Mouse (Mus musculus): Measurements from ENCODE around the gene Adam12. TPM values are rescaled to one million over a fixed set of nuclear protein-coding genes. Genes with fewer than 3 reads are reported as not detected.

Adam12 gene
- total RNA-seq, 1 experiment = 3.9 TPM

- DNase-seq (ENCODE audit: low read depth, low spot score) = no peak
- in situ Hi-C loops (cut with MboI; ENCODE audit: low sequenced_read_pairs in 2 of 2, unreplicated experiment in 2 of 2) = no loop called here
- H3K9me3 ChIP-seq (ENCODE audit: control insufficient read depth, insufficient read depth, low read depth, low read length) = no peaks in the 10 kb centered on the region
Measured at GRCm38 (mm10) chr7:134246624-134247023, 14.7 kb upstream of the Adam12 start.

GRCm38 (mm10) chr7:134242773-134243172 lies 10.8 kb upstream of the Adam12 start:
- no peak overlapping the region for H3K4me3 ChIP-seq (ENCODE audit: insufficient read depth in 1 of 2, low read depth in 1 of 2, low read length in 2 of 2, poor library complexity in 1 of 2, severe bottlenecking in 1 of 2)
- H3K27ac ChIP-seq (ENCODE audit: insufficient read depth, low read depth, low read length, poor library complexity, severe bottlenecking) = no peak overlapping the region
- H3K36me3 ChIP-seq (ENCODE audit: control insufficient read depth, insufficient read depth, low read length, poor library complexity, severe bottlenecking) = no peaks in the 10 kb centered on the region
- no peak overlapping the region for H3K9ac ChIP-seq (ENCODE audit: insufficient read depth, low read depth, low read length, poor library complexity, severe bottlenecking)
- H3K4me1 ChIP-seq (ENCODE audit: control insufficient read depth in 2 of 2, insufficient read depth in 2 of 2, low read length in 2 of 2, poor library complexity in 1 of 2) = peaks cover 0 to 3% of the 10 kb centered on the region in 2 experiments; a peak in 2 of 4 replicates
- in situ Hi-C loops (cut with MboI; ENCODE audit: low sequenced_read_pairs in 2 of 2, unreplicated experiment in 2 of 2) = no loop called here
- no peak for TF ChIP-seq ZNF384 (IDR thresholded peaks at IDR 0.05; ENCODE audit: low read depth, low read length)
- TF ChIP-seq ZC3H11A (IDR thresholded peaks at IDR 0.05; ENCODE audit: borderline replicate concordance, low read depth, low read length) = no peak
- TF ChIP-seq HCFC1 (IDR thresholded peaks at IDR 0.05; ENCODE audit: borderline replicate concordance, insufficient read depth, low read length) = no peak
- TF ChIP-seq MAFK (IDR thresholded peaks at IDR 0.05; ENCODE audit: insufficient read depth, low read depth, low read length) = no peak
- no peak for TF ChIP-seq CHD2 (IDR thresholded peaks at IDR 0.05; ENCODE audit: low read depth, low read length)
- H3K9me3 ChIP-seq (ENCODE audit: control insufficient read depth, insufficient read depth, low read depth, low read length) = no peaks in the 10 kb centered on the region
- no peak for DNase-seq (ENCODE audit: low read depth, low spot score)

More at GRCm38 (mm10) chr7:134246624-134247023, 14.7 kb upstream of the Adam12 start:
- TF ChIP-seq ZC3H11A (IDR thresholded peaks at IDR 0.05; ENCODE audit: borderline replicate concordance, low read depth, low read length) = no peak
- no peak for TF ChIP-seq HCFC1 (IDR thresholded peaks at IDR 0.05; ENCODE audit: borderline replicate concordance, insufficient read depth, low read length)
- no peak overlapping the region for H3K9ac ChIP-seq (ENCODE audit: insufficient read depth, low read depth, low read length, poor library complexity, severe bottlenecking)
- peaks cover 0 to 3% of the 10 kb centered on the region in 2 experiments; a peak in 2 of 4 replicates for H3K4me1 ChIP-seq (ENCODE audit: control insufficient read depth in 2 of 2, insufficient read depth in 2 of 2, low read length in 2 of 2, poor library complexity in 1 of 2)
- no peak overlapping the region for H3K27ac ChIP-seq (ENCODE audit: insufficient read depth, low read depth, low read length, poor library complexity, severe bottlenecking)
- no peak overlapping the region for H3K4me3 ChIP-seq (ENCODE audit: insufficient read depth in 1 of 2, low read depth in 1 of 2, low read length in 2 of 2, poor library complexity in 1 of 2, severe bottlenecking in 1 of 2)
- H3K36me3 ChIP-seq (ENCODE audit: control insufficient read depth, insufficient read depth, low read length, poor library complexity, severe bottlenecking) = no peaks in the 10 kb centered on the region

- Histone ChIP-seq H3K4me3 (ENCODE audit: insufficient read depth in 1 of 2, low read depth in 1 of 2, low read length in 2 of 2, poor library complexity in 1 of 2, severe bottlenecking in 1 of 2) (no peak overlapping the region), H3K36me3 (ENCODE audit: control insufficient read depth, insufficient read depth, low read length, poor library complexity, severe bottlenecking) (no peaks in the 10 kb centered on the region), H3K27ac (ENCODE audit: insufficient read depth, low read depth, low read length, poor library complexity, severe bottlenecking) (no peak overlapping the region), H3K9ac (ENCODE audit: insufficient read depth, low read depth, low read length, poor library complexity, severe bottlenecking) (no peak overlapping the region), H3K9me3 (ENCODE audit: control insufficient read depth, insufficient read depth, low read depth, low read length) (no peaks in the 10 kb centered on the region), H3K4me1 (ENCODE audit: control insufficient read depth in 2 of 2, insufficient read depth in 2 of 2, low read length in 2 of 2, poor library complexity in 1 of 2) (no peaks in the 10 kb centered on the region)
- no peak for TF ChIP-seq CHD2 (IDR thresholded peaks at IDR 0.05; ENCODE audit: low read depth, low read length)
- TF ChIP-seq ZC3H11A (IDR thresholded peaks at IDR 0.05; ENCODE audit: borderline replicate concordance, low read depth, low read length) = no peak
- no peak for TF ChIP-seq HCFC1 (IDR thresholded peaks at IDR 0.05; ENCODE audit: borderline replicate concordance, insufficient read depth, low read length)
- TF ChIP-seq ZNF384 (IDR thresholded peaks at IDR 0.05; ENCODE audit: low read depth, low read length) = no peak
- no peak for TF ChIP-seq MAFK (IDR thresholded peaks at IDR 0.05; ENCODE audit: insufficient read depth, low read depth, low read length)
- no peak for DNase-seq (ENCODE audit: low read depth, low spot score)
- in situ Hi-C loops (cut with MboI; ENCODE audit: low sequenced_read_pairs in 2 of 2, unreplicated experiment in 2 of 2) = no loop called here
Measured at GRCm38 (mm10) chr7:134241212-134241611, 9.3 kb upstream of the Adam12 start.

GRCm38 (mm10) chr7:134240579-134240978 lies 8.6 kb upstream of the Adam12 start:
- no peak for DNase-seq (ENCODE audit: low read depth, low spot score)
- no peaks in the 10 kb centered on the region for H3K36me3 ChIP-seq (ENCODE audit: control insufficient read depth, insufficient read depth, low read length, poor library complexity, severe bottlenecking)
- H3K9ac ChIP-seq (ENCODE audit: insufficient read depth, low read depth, low read length, poor library complexity, severe bottlenecking) = no peak overlapping the region
- H3K27ac ChIP-seq (ENCODE audit: insufficient read depth, low read depth, low read length, poor library complexity, severe bottlenecking) = no peak overlapping the region
- no peaks in the 10 kb centered on the region for H3K4me1 ChIP-seq (ENCODE audit: control insufficient read depth in 2 of 2, insufficient read depth in 2 of 2, low read length in 2 of 2, poor library complexity in 1 of 2)
- in situ Hi-C loops (cut with MboI; ENCODE audit: low sequenced_read_pairs in 2 of 2, unreplicated experiment in 2 of 2) = no loop called here
- H3K4me3 ChIP-seq (ENCODE audit: insufficient read depth in 1 of 2, low read depth in 1 of 2, low read length in 2 of 2, poor library complexity in 1 of 2, severe bottlenecking in 1 of 2) = no peak overlapping the region
- TF ChIP-seq CHD2 (IDR thresholded peaks at IDR 0.05; ENCODE audit: low read depth, low read length) = no peak
- no peak for TF ChIP-seq MAFK (IDR thresholded peaks at IDR 0.05; ENCODE audit: insufficient read depth, low read depth, low read length)
- TF ChIP-seq HCFC1 (IDR thresholded peaks at IDR 0.05; ENCODE audit: borderline replicate concordance, insufficient read depth, low read length) = no peak
- no peak for TF ChIP-seq ZC3H11A (IDR thresholded peaks at IDR 0.05; ENCODE audit: borderline replicate concordance, low read depth, low read length)
- no peak for TF ChIP-seq ZNF384 (IDR thresholded peaks at IDR 0.05; ENCODE audit: low read depth, low read length)
- H3K9me3 ChIP-seq (ENCODE audit: control insufficient read depth, insufficient read depth, low read depth, low read length) = no peaks in the 10 kb centered on the region

GRCm38 (mm10) chr7:134238863-134239262 lies 6.9 kb upstream of the Adam12 start:
- no peaks in the 10 kb centered on the region for H3K36me3 ChIP-seq (ENCODE audit: control insufficient read depth, insufficient read depth, low read length, poor library complexity, severe bottlenecking)
- H3K27ac ChIP-seq (ENCODE audit: insufficient read depth, low read depth, low read length, poor library complexity, severe bottlenecking) = no peak overlapping the region
- no peaks in the 10 kb centered on the region for H3K9me3 ChIP-seq (ENCODE audit: control insufficient read depth, insufficient read depth, low read depth, low read length)
- H3K4me3 ChIP-seq (ENCODE audit: insufficient read depth in 1 of 2, low read depth in 1 of 2, low read length in 2 of 2, poor library complexity in 1 of 2, severe bottlenecking in 1 of 2) = no peak overlapping the region
- TF ChIP-seq CHD2 (IDR thresholded peaks at IDR 0.05; ENCODE audit: low read depth, low read length) = no peak
- 0 out of 2 replicates have a peak, but pooled peaks have one; percentile 25 for TF ChIP-seq ZNF384 (IDR thresholded peaks at IDR 0.05; ENCODE audit: low read depth, low read length)
- no peaks in the 10 kb centered on the region for H3K4me1 ChIP-seq (ENCODE audit: control insufficient read depth in 2 of 2, insufficient read depth in 2 of 2, low read length in 2 of 2, poor library complexity in 1 of 2)
- H3K9ac ChIP-seq (ENCODE audit: insufficient read depth, low read depth, low read length, poor library complexity, severe bottlenecking) = no peak overlapping the region
- in situ Hi-C loops (cut with MboI; ENCODE audit: low sequenced_read_pairs in 2 of 2, unreplicated experiment in 2 of 2) = no loop called here
- DNase-seq (ENCODE audit: low read depth, low spot score) = no peak

Measured in ES-E14 (cell line).